Mouse (Mus musculus) adrenal gland, postnatal 14 days (tissue): ENCODE data around the gene Egfl7. TPM values are rescaled to one million over a fixed set of nuclear protein-coding genes. Genes with fewer than 3 reads are reported as not detected.

Experiments used
- DNase-seq: peaks from one replicate; pipeline ENCODE4 v3.0.0; 2021; ENCODE audit warnings: mixed read lengths
- total RNA-seq: library from RNA; stranded (reverse); gene quantifications from 2 replicates; pipeline ENCODE4 v1.2.3, GENCODE M21; 2021

Gene Egfl7
- total RNA-seq, 1 experiment from 2014 or later, result 217 TPM

- peak; percentile 77 for DNase-seq
Measured at GRCm38 (mm10) chr2:26566221-26566620, 13.6 kb upstream of the Egfl7 start.

DNA sequence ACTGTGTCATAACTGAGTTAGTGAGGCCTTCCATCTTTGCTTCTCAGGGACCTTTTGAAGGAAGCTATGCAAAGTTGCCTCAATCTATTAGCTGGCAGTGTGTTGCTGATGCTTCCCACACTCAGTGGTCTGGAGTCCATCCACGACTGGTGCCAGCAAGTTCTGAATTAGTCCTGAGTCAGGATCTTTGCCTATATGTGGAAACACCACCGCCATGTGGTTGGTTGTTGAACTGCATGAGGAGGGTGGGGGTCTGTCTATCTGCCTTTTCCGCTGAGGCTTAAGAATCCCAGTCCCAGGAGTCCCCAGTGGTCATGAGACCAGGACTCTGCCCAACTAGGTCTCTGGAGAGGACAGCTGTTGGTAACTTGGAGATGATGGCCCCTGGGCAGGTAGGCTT, 9.8 kb upstream of the Egfl7 start:
- DNase-seq, result peak; percentile 78

DNA sequence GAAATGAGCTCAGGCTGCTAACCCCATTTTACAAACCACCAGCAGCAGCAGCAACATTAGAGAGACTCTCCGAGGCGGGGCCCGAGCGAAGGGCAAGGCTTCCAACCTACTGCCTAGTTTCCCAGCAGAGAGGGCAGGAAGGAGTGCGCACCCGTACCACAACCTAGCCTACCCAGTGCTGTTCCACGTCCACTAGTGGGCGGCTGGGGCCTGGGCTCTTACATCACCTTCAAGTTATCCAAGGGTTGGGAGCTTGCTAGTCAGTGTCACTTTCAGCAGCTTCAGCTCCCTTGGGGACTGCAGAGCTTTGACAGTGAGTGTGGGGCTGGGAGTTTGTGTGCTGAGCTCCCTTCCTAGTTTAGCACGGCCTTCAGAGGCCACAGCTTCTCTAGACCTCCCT, 8.4 kb upstream of the Egfl7 start:
- peak; percentile 44 for DNase-seq

DNA sequence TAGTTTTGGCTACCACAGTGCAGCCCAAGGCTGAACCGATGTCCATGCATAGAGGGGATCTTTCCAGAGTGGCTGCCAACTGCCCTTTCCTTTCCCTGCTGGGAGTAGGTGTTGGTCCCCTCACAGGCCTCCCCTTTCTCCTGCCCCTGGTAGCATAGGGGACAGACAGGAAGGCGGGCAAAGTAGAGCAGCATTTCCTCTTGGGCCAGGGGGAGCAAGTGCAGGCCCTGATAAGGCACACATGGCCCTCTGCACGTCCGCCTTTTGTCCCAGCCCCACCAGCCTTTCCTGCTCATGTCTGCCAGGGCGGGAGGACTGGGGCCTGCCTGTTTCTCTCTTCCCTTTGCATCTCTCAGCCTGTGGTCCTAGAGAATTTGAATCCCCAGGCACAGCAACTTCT, 8.0 kb upstream of the Egfl7 start:
- DNase-seq, result peak; percentile 55

DNA sequence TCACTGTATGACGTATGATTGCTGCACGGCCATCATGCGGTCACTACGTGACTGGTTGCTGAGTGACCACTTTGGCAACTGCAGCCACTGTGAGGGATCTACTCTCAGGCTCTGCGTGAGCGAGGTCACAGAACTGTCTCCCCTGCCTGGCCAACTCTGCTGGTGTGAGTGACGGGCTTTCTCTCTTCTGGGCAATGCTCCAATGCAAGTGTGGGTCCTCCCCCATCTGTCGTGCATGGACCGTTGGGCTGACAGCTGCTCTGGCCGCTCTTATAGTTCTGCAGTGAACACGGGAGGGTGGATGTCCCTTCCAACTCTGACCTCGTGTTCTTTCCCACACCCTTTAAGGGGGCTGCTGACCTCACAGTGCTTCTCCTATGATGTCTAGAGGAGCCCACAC, 6.4 kb upstream of the Egfl7 start:
- peak; percentile 81 for DNase-seq

GRCm38 (mm10) chr2:26573807-26574206, 6.0 kb upstream of the Egfl7 start:
- DNase-seq, result no peak

GRCm38 (mm10) chr2:26574862-26575261, 5.0 kb upstream of the Egfl7 start:
- DNase-seq, result no peak

GRCm38 (mm10) chr2:26575378-26575777, 4.4 kb upstream of the Egfl7 start:
- no peak for DNase-seq

GRCm38 (mm10) chr2:26575865-26576264, 3.9 kb upstream of the Egfl7 start:
- DNase-seq, result peak; percentile 74

DNA sequence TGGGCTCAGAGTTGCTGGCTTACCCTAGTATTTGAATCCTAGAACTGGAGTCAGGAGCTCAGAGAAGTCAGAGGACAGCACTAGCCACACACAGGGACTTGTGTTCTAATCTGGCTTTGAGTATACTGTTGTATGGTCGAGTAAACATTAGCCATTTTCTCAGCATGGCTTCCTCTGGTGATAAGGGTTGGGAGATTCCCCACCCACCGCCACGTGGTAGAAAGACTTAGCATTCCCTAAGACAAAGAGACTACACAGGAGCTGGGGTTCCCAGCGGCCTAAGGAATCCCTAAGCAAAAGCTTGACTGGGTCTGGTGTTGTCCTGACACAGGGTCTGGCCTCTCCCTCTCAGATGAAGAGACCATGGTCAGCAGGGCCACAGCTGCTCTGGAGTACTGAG, 3.4 kb upstream of the Egfl7 start:
- DNase-seq, result no peak

DNA sequence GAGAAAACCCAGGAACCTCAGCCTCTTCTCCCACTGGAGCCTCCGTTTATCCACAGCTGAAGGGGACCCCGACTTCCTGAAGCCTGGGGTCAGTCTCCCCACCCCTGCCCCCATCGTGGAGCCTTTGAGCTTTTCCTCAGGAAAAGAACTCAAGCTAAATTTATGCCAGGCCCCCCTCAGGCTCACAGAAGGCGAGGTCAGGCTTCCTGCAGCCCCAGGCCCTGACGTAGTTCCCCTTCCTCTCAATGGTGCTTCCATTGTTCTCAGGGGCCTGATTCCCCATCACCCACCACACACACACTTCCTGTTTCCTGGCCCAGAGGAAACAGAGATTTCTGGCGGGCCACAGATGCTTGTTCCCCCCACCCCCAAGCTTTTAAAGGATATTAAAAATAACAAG, 1.4 kb upstream of the Egfl7 start:
- peak; percentile 68 for DNase-seq

DNA sequence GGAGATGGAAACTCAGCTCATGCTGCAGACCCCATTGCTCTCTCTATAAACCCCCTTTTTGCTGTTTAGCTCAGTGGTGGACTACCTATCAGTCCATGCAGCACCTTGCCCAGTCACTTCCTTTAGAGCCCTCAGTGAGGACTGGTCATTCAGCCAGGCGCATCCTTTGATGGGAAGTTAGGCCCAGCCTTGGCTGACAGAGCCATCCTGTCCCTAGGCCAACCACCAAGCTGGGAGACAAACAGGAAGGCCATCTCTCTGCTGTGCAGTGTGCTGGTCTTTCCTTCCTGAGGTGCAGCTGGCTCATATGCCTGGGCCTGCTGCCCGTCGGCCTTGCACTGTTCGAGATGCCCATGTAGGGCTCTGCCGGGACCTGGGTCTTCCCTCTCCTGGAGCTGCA, 937 bp downstream of the Egfl7 start:
- DNase-seq, result no peak

GRCm38 (mm10) chr2:26582203-26582602, 2.4 kb downstream of the Egfl7 start:
- peak; percentile 58 for DNase-seq

DNA sequence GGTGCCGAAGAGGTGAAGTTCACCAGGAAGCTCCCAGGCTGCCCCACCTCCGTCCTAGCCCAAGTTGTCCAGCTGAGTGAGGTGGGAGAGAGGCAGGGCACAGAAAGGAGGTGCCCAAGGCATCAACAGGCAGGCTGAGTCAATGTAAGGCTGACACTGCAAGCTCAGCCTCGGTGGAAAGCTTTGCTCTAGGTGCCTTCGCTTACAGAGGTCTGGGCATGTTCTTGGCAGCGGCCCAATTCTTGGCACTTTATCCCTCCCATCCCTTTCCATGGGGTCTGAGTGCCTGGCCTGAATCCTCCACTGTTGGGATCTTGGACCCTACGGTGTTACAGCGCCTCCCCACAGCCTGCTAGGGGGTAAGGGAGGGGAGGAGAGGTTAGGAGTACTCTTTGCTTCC, 2.9 kb downstream of the Egfl7 start:
- no peak for DNase-seq

DNA sequence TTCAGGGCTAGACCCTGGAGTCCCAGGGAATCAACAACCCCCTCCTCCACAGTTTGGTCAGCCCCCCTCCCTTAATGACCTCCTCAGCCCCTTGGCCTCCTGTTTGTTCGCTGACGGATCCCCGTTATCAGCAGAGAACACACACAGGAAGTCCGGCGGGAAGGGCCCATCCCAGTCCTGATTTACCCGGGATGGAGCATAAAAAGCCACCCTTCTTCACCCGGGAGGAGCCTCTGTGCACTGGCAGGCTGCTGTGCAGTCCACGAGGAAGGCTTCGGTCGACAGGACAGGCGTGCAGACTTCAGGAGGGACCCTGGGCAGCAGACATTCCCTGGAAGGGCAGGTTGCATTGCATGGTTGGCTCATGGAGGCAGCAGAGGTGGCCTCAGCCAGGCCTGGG, 3.8 kb downstream of the Egfl7 start:
- peak; percentile 73 for DNase-seq

GRCm38 (mm10) chr2:26585713-26586112, 5.9 kb downstream of the Egfl7 start:
- no peak for DNase-seq

GRCm38 (mm10) chr2:26586294-26587043, 6.7 kb downstream of the Egfl7 start, which contains the start of gene Gm20532:
TSS of gene Gm20532 (plus strand) at chr2:26586639.
- peak; percentile 80 for DNase-seq

- DNase-seq, result no peak
Measured at GRCm38 (mm10) chr2:26587044-26587405, 7.2 kb downstream of the Egfl7 start.

DNA sequence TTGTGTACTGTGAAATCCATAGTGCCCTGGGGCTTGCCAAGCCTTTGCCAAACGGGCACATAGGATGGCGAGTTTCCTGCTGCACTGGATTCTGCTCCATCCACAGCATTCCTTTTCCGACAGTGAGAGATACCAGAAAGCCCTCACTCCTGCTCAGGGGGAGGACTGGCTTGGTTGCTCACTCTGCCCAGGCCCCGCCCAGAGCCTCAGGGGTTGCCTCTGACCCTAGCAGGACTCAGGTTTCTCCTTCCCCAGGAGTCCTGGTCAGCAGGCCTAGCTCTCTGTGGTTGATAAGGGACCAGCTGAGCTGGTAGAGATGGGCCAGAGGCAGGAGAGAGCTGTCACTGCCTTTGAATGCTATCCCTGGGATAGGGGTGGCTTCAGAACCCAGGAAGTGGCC, 8.8 kb downstream of the Egfl7 start:
- DNase-seq, result no peak

DNA sequence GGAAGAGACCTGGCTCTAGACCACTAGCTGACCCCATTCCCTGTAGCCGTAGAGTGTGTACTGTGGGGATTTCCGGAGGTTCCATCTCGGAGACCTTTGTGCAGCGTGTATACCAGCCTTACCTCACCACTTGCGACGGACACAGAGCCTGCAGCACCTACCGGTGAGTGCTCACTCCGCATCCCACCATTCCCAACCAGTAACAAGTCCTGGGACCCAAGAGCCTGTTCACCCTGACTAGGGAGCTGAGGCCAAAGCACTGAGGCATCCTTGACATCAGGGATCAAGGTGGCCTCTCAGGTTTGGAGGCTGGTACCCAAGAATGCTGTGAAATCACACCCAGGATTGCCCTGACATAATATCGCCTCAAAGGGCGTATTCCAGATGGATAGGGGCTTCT, 9.5 kb downstream of the Egfl7 start:
- peak; percentile 6 for DNase-seq

DNA sequence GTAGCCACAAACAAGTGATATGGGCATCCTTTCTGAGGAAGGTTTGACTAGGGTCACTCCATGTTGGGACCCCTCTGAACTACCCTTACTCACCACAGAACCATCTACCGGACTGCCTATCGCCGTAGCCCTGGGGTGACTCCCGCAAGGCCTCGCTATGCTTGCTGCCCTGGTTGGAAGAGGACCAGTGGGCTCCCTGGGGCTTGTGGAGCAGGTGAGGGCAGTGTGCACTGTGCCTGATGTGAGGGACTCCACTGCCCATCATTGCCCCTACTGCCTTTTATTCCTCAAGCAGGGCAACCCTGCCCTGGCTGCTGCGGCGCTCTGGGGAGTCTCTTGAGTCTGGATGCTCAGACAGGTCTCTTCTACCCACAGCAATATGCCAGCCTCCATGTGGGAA, 10.5 kb downstream of the Egfl7 start:
- no peak for DNase-seq

DNA sequence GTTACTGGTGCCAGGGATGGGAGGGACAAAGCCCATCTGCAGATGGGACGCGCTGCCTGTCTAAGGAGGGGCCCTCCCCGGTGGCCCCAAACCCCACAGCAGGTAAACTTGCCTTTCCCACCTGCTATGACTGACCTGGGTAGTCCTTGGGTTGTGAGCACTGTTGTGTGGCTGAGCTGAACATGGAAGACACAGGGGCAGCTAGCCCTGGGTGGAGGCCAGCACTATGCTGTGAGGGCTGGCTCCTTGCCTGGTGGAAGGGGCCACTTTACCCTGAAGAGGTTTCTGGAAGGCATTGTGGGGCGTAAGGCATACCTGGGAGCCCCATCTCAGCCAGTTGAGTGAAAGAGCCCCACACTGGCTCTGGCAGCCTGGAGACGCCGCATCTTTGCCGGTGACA, 11.1 kb downstream of the Egfl7 start:
- no peak for DNase-seq

GRCm38 (mm10) chr2:26591416-26591815, 11.6 kb downstream of the Egfl7 start:
- peak; percentile 27 for DNase-seq

GRCm38 (mm10) chr2:26593211-26594021, 13.6 kb downstream of the Egfl7 start:
- DNase-seq, result peak; percentile 21
